Mouse (Mus musculus) thymus, adult 2 months (tissue): ENCODE results near the gene Cdh18.

ENCODE experiments used
- CTCF ChIP-seq: fragments of 200-500 bp; IDR thresholded peaks from 2 replicates; pipeline ENCODE4 v1.5.1; 2012; ENCODE audit warnings: mild to moderate bottlenecking, control low read depth, low read length, moderate library complexity, borderline replicate concordance; ENCODE audit not compliant: control insufficient read depth, poor library complexity, insufficient read depth; ENCODE audit errors: extremely low read depth
- POLR2A ChIP-seq: fragments of 200-500 bp; IDR thresholded peaks from 2 replicates; pipeline ENCODE4 v1.6.1; 2012; ENCODE audit warnings: mild to moderate bottlenecking, low read length, control low read depth, moderate library complexity; ENCODE audit not compliant: control insufficient read depth, poor library complexity, insufficient read depth; ENCODE audit errors: extremely low read depth

GRCm38 (mm10) chr15:22577974-22578616 lies 29.3 kb downstream of the Cdh18 start:
- TF ChIP-seq CTCF (no peak), POLR2A (no peak)
